Mouse (Mus musculus) bone marrow, adult 2 months (tissue): ENCODE results near the gene Krtap24-1.

Source experiments
- CTCF ChIP-seq: fragments of 200-500 bp; IDR thresholded peaks from 2 replicates; pipeline ENCODE4 v1.5.1; 2011; ENCODE audit warnings: low read length, control low read depth; ENCODE audit not compliant: control insufficient read depth, insufficient read depth
- POLR2A ChIP-seq: fragments of 200-500 bp; IDR thresholded peaks from 2 replicates; pipeline ENCODE4 v1.6.1; 2011; ENCODE audit warnings: low read depth, mild to moderate bottlenecking, control low read depth, low read length, borderline replicate concordance; ENCODE audit not compliant: control insufficient read depth

- no peak for TF ChIP-seq CTCF
- no peak for TF ChIP-seq POLR2A
Measured at GRCm38 (mm10) chr16:88563045-88563913, 48.8 kb downstream of the Krtap24-1 start, which contains the start of gene Cldn8.
